Mouse (Mus musculus) MEL (cell line): ENCODE results near the gene Efemp1. TPM values are rescaled to one million over a fixed set of nuclear protein-coding genes. Genes with fewer than 3 reads are reported as not detected.

ENCODE experiments used
- DNase-seq: peaks from one replicate; pipeline ENCODE4 v3.0.0; 2011; ENCODE audit warnings: low read depth, low spot score
- H3K27ac ChIP-seq: 2 replicates; pipeline ENCODE4 v1.5.1; 2012; ENCODE audit warnings: low read depth, mild to moderate bottlenecking, control low read depth, low read length, moderate library complexity; ENCODE audit not compliant: control insufficient read depth
- H3K27me3 ChIP-seq, 2 experiments: fragments of 150-350 bp in 1 of 2; sonication (generic) in 1 of 2; 2 replicates each; pipeline ENCODE4 v1.6.1; 2012; ENCODE audit warnings: low read length in 2 of 2, mild to moderate bottlenecking in 2 of 2, improper control_type of control experiment in 1 of 2, moderate library complexity in 1 of 2; ENCODE audit not compliant: insufficient read depth in 2 of 2, control insufficient read depth in 1 of 2
- H3K36me3 ChIP-seq, 2 experiments: 2 replicates each; pipeline ENCODE4 v1.6.1; 2012 to 2014; ENCODE audit warnings: low read length in 2 of 2, improper control_type of control experiment in 1 of 2, inconsistent platforms in 1 of 2, mild to moderate bottlenecking in 1 of 2; ENCODE audit not compliant: insufficient read depth in 2 of 2, control insufficient read depth in 1 of 2
- H3K4me1 ChIP-seq, 2 experiments: fragments of 150-350 bp in 1 of 2; sonication (generic) in 1 of 2; 2 replicates each; pipeline ENCODE4 v1.6.1; 2012; ENCODE audit warnings: low read length in 2 of 2, improper control_type of control experiment in 1 of 2, mild to moderate bottlenecking in 1 of 2; ENCODE audit not compliant: insufficient read depth in 2 of 2, control insufficient read depth in 1 of 2
- H3K4me3 ChIP-seq, 2 experiments: fragments of 150-350 bp in 1 of 2; sonication (generic) in 1 of 2; 2 replicates each; pipeline ENCODE4 v1.5.1; 2012; ENCODE audit warnings: low read depth in 2 of 2, low read length in 2 of 2, mild to moderate bottlenecking in 2 of 2, moderate library complexity in 2 of 2, control low read depth in 1 of 2, improper control_type of control experiment in 1 of 2; ENCODE audit not compliant: control insufficient read depth in 1 of 2, insufficient read depth in 1 of 2
- H3K79me2 ChIP-seq: 2 replicates; pipeline ENCODE4 v1.6.1; 2012; ENCODE audit warnings: mild to moderate bottlenecking, low read length, moderate library complexity; ENCODE audit not compliant: control insufficient read depth, poor library complexity, insufficient read depth
- H3K9ac ChIP-seq: 2 replicates; pipeline ENCODE4 v1.6.1; 2012; ENCODE audit warnings: low read depth, mild to moderate bottlenecking, control low read depth, low read length, moderate library complexity; ENCODE audit not compliant: control insufficient read depth, poor library complexity, severe bottlenecking
- H3K9me3 ChIP-seq: fragments of 150-350 bp; sonication (generic); replicated peaks from 2 replicates; pipeline ENCODE4 v1.6.1; 2012; ENCODE audit warnings: mild to moderate bottlenecking, low read length, improper control_type of control experiment, moderate library complexity; ENCODE audit not compliant: insufficient read depth
- BHLHE40 ChIP-seq: IDR thresholded peaks from 2 replicates; pipeline ENCODE4 v1.6.1; 2012; ENCODE audit warnings: low read depth, mild to moderate bottlenecking, inconsistent platforms, low read length, improper control_type of control experiment, borderline replicate concordance
- CHD1 ChIP-seq: IDR thresholded peaks from 2 replicates; pipeline ENCODE4 v1.6.1; 2012; ENCODE audit warnings: low read depth, mild to moderate bottlenecking, inconsistent platforms, low read length, improper control_type of control experiment
- CHD2 ChIP-seq: IDR thresholded peaks from 2 replicates; pipeline ENCODE4 v1.6.1; 2011; ENCODE audit warnings: low read length, improper control_type of control experiment
- CTCF ChIP-seq, 3 experiments: IDR thresholded peaks in 2 of 3; conservative IDR thresholded peaks in 1 of 3; 2 replicates each; pipeline ENCODE4 v1.5.1; 2011 to 2012; ENCODE audit warnings: low read length in 3 of 3, low read depth in 2 of 3, mild to moderate bottlenecking in 2 of 3, improper control_type of control experiment in 1 of 3, inconsistent platforms in 1 of 3, mixed read lengths in 1 of 3, moderate library complexity in 1 of 3; ENCODE audit not compliant: control insufficient read depth in 1 of 3, insufficient read depth in 1 of 3, poor library complexity in 1 of 3, severe bottlenecking in 1 of 3
- E2F4 ChIP-seq: IDR thresholded peaks from 2 replicates; pipeline ENCODE4 v1.6.1; 2011; ENCODE audit warnings: low read depth, low read length, improper control_type of control experiment, borderline replicate concordance
- ELF1 ChIP-seq: IDR thresholded peaks from 2 replicates; pipeline ENCODE4 v1.6.1; 2014; ENCODE audit warnings: low read depth, mild to moderate bottlenecking, inconsistent platforms, low read length, improper control_type of control experiment, moderate library complexity
- EP300 ChIP-seq, 2 experiments: IDR thresholded peaks; 2 replicates each; pipeline ENCODE4 v1.6.1; 2011; ENCODE audit warnings: improper control_type of control experiment in 2 of 2, low read length in 2 of 2, low read depth in 1 of 2, mild to moderate bottlenecking in 1 of 2
- ETS1 ChIP-seq: IDR thresholded peaks from 2 replicates; pipeline ENCODE4 v1.6.1; 2012; ENCODE audit warnings: low read depth, mild to moderate bottlenecking, inconsistent platforms, low read length, improper control_type of control experiment, moderate library complexity
- GABPA ChIP-seq: IDR thresholded peaks from 2 replicates; pipeline ENCODE4 v1.6.1; 2012; ENCODE audit warnings: low read depth, mild to moderate bottlenecking, inconsistent platforms, low read length, improper control_type of control experiment, moderate library complexity
- HCFC1 ChIP-seq: IDR thresholded peaks from 2 replicates; pipeline ENCODE4 v1.6.1; 2012; ENCODE audit warnings: low read depth, mild to moderate bottlenecking, inconsistent platforms, low read length, improper control_type of control experiment, moderate library complexity
- KAT2A ChIP-seq: conservative IDR thresholded peaks from 2 replicates; pipeline ENCODE4 v1.6.1; 2012; ENCODE audit warnings: low read depth, low read length, improper control_type of control experiment, inconsistent platforms
- MAFK ChIP-seq: IDR thresholded peaks from 2 replicates; pipeline ENCODE4 v1.6.1; 2011; ENCODE audit warnings: low read depth, mild to moderate bottlenecking, low read length, improper control_type of control experiment, borderline replicate concordance
- MEF2A ChIP-seq: IDR thresholded peaks from 2 replicates; pipeline ENCODE4 v1.6.1; 2014; ENCODE audit warnings: low read depth, mild to moderate bottlenecking, inconsistent platforms, low read length, improper control_type of control experiment; ENCODE audit not compliant: poor library complexity, insufficient replicate concordance, severe bottlenecking; ENCODE audit errors: extremely low read depth
- MXI1 ChIP-seq: IDR thresholded peaks from 2 replicates; pipeline ENCODE4 v1.6.1; 2011; ENCODE audit warnings: mild to moderate bottlenecking, low read depth, low read length, improper control_type of control experiment
- MYC ChIP-seq: IDR thresholded peaks from 2 replicates; pipeline ENCODE4 v1.6.1; 2011; ENCODE audit warnings: low read depth, mild to moderate bottlenecking, low read length, improper control_type of control experiment, moderate library complexity
- POLR2AphosphoS2 ChIP-seq: IDR thresholded peaks from 2 replicates; pipeline ENCODE4 v1.6.1; 2011; ENCODE audit warnings: low read length, improper control_type of control experiment
- POLR2AphosphoS5 ChIP-seq: IDR thresholded peaks from 2 replicates; pipeline ENCODE4 v1.6.1; 2012; ENCODE audit warnings: low read depth, borderline replicate concordance, mild to moderate bottlenecking, inconsistent platforms, low read length, moderate library complexity, mixed read lengths
- RAD21 ChIP-seq: IDR thresholded peaks from 2 replicates; pipeline ENCODE4 v1.6.1; 2011; ENCODE audit warnings: mild to moderate bottlenecking, low read depth, low read length, improper control_type of control experiment
- SIN3A ChIP-seq: IDR thresholded peaks from 2 replicates; pipeline ENCODE4 v1.6.1; 2012; ENCODE audit warnings: low read length, improper control_type of control experiment, inconsistent platforms
- TCF12 ChIP-seq: IDR thresholded peaks from 2 replicates; pipeline ENCODE4 v1.6.1; 2014; ENCODE audit warnings: low read depth, mild to moderate bottlenecking, inconsistent platforms, low read length, improper control_type of control experiment, moderate library complexity
- UBTF ChIP-seq: IDR thresholded peaks from 2 replicates; pipeline ENCODE4 v1.6.1; 2012; ENCODE audit warnings: low read depth, mild to moderate bottlenecking, inconsistent platforms, low read length, improper control_type of control experiment, moderate library complexity, borderline replicate concordance; ENCODE audit not compliant: insufficient read depth
- USF2 ChIP-seq, 2 experiments: IDR thresholded peaks; 2 replicates each; pipeline ENCODE4 v1.6.1; 2011 to 2012; ENCODE audit warnings: improper control_type of control experiment in 2 of 2, low read length in 2 of 2, borderline replicate concordance in 1 of 2, inconsistent platforms in 1 of 2, low read depth in 1 of 2, mild to moderate bottlenecking in 1 of 2; ENCODE audit not compliant: insufficient read depth in 1 of 2
- ZC3H11A ChIP-seq: IDR thresholded peaks from 2 replicates; pipeline ENCODE4 v1.6.1; 2012; ENCODE audit warnings: low read depth, mild to moderate bottlenecking, inconsistent platforms, low read length, improper control_type of control experiment
- ZNF384 ChIP-seq: IDR thresholded peaks from 2 replicates; pipeline ENCODE4 v1.6.1; 2012; ENCODE audit warnings: low read depth, mild to moderate bottlenecking, inconsistent platforms, low read length, improper control_type of control experiment
- polyA plus RNA-seq, 2 experiments: library from polyadenylated mRNA; stranded (reverse) in 1 of 2; unstranded in 1 of 2; fragments of >175 nt in 1 of 2; fragments of >200 nt in 1 of 2; gene quantifications; 2 replicates each; pipeline versions ENCODE4 v1.2.1 to v1.2.4; 2012; ENCODE audit warnings: low replicate concordance in 2 of 2, low read depth in 1 of 2; ENCODE audit not compliant: insufficient read length in 2 of 2, insufficient read depth in 1 of 2, missing spikeins in 1 of 2
- total RNA-seq: library from RNA; depleted of rRNA; stranded (reverse); fragments of 300-350 nt; gene quantifications from 2 replicates; pipeline ENCODE4 v1.2.3, GENCODE M21; 2012

Efemp1 gene
- total and polyA plus RNA-seq, 3 experiments = not detected

GRCm38 (mm10) chr11:28852361-28852919 lies 564 bp upstream of the Efemp1 start:
- no peak overlapping the region for H3K9ac ChIP-seq
- DNase-seq = no peak
- H3K4me1 ChIP-seq = no peaks in the 10 kb centered on the region
- no peaks in the 10 kb centered on the region for H3K9me3 ChIP-seq
- H3K27me3 ChIP-seq = no peaks in the 10 kb centered on the region
- no peaks in the 10 kb centered on the region for H3K36me3 ChIP-seq
- no peak overlapping the region for H3K4me3 ChIP-seq
- no peak overlapping the region for H3K27ac ChIP-seq
- no peak for TF ChIP-seq ELF1
- no peak for TF ChIP-seq RAD21
- TF ChIP-seq UBTF = no peak
- no peak for TF ChIP-seq SIN3A
- TF ChIP-seq ZNF384 = no peak
- no peak for TF ChIP-seq POLR2AphosphoS2
- no peak for TF ChIP-seq E2F4
- no peak for TF ChIP-seq ETS1
- no peak for TF ChIP-seq KAT2A
- TF ChIP-seq TCF12 = no peak
- H3K79me2 ChIP-seq = no peaks in the 10 kb centered on the region

GRCm38 (mm10) chr11:28859125-28859524 lies 6.1 kb downstream of the Efemp1 start:
- no peak overlapping the region for H3K27ac ChIP-seq
- H3K4me1 ChIP-seq = no peaks in the 10 kb centered on the region
- DNase-seq = no peak
- no peak overlapping the region for H3K4me3 ChIP-seq
- no peaks in the 10 kb centered on the region for H3K79me2 ChIP-seq
- no peak overlapping the region for H3K9ac ChIP-seq
- TF ChIP-seq EP300 (IDR thresholded peaks at IDR 0.05; ENCODE audit: low read depth in 1 of 2, low read length in 2 of 2) (no peak), CHD2 (no peak), TCF12 (no peak), GABPA (no peak), POLR2AphosphoS5 (no peak), CHD1 (no peak), ETS1 (no peak), RAD21 (no peak), MEF2A (no peak), HCFC1 (no peak), BHLHE40 (no peak), USF2 (IDR thresholded peaks at IDR 0.05; ENCODE audit: borderline replicate concordance in 1 of 2, insufficient read depth in 1 of 2, low read depth in 1 of 2, low read length in 2 of 2) (no peak), MAFK (no peak), KAT2A (no peak), ZNF384 (no peak), ZC3H11A (no peak), MXI1 (no peak), MYC (no peak), CTCF (IDR thresholded peaks at IDR 0.05 in 2 of 3, conservative IDR thresholded peaks at IDR 0.05 in 1 of 3; ENCODE audit: control insufficient read depth in 1 of 3, insufficient read depth in 1 of 3, low read depth in 2 of 3, low read length in 3 of 3, poor library complexity in 1 of 3, severe bottlenecking in 1 of 3) (no peak)
- H3K27me3 ChIP-seq = no peaks in the 10 kb centered on the region
- H3K36me3 ChIP-seq = no peaks in the 10 kb centered on the region
- H3K9me3 ChIP-seq = no peaks in the 10 kb centered on the region
